Mouse (Mus musculus) liver, adult (tissue): Measurements from ENCODE around the gene Ncan.

Experiments
- GATA4 ChIP-seq: IDR thresholded peaks from 2 replicates; pipeline ENCODE4 v1.6.1; 2014; ENCODE audit warnings: mild to moderate bottlenecking, low read length; ENCODE audit not compliant: insufficient replicate concordance

Gene Ncan

GRCm38 (mm10) chr8:70071836-70072440, 48.7 kb downstream of the Ncan start:
- no peak for TF ChIP-seq GATA4

GRCm38 (mm10) chr8:70057721-70058120, 63.0 kb downstream of the Ncan start:
- no peak for TF ChIP-seq GATA4

- no peak for TF ChIP-seq GATA4
Observed at GRCm38 (mm10) chr8:70049662-70050061, 71.0 kb downstream of the Ncan start.

- TF ChIP-seq GATA4 = no peak
Observed at GRCm38 (mm10) chr8:70043996-70044395, 76.7 kb downstream of the Ncan start.
